Mouse (Mus musculus): ENCODE measurements around the gene Kdm4a.

The Kdm4a gene

DNA sequence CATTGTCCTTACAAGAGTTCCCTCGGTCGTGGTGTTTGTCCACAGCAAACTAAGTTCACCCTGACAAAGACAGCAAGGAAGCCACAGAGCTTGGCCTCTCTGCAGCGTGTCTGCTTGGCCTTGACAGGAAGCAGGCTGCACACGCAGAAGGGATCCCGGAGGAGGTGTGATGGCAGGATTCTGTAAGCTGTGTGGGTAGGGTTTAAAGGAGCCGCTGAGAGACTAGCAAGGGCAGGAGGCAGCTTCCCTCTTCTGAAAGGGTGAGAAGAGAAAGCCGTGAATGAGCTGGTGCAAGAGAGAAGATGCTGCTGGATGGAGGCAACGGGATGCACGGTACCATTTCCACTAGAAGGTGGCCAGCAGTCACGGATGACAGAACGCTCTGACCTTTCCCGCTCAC is 67.2 kb downstream of the Kdm4a start:
- no peak for DNase-seq

DNA sequence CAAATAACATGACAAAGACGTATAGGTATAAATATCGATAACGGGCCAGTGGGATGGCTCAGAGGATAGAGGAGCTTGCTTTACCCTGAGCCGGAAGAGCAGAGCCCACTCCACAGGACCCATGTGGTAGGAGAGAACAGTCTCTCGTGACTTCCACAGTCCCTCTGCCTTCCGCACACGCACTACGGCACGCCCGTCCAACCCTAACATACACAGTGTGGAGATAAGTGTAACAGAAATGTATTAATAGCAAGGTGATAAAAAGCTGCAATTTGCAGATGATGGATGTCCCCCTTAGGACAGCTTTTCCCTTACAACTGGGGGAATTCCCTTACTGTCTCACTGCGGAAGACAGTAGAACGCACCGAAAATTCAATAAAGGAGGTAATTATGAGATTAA is 70.2 kb downstream of the Kdm4a start:
- DNase-seq, result no peak

DNA sequence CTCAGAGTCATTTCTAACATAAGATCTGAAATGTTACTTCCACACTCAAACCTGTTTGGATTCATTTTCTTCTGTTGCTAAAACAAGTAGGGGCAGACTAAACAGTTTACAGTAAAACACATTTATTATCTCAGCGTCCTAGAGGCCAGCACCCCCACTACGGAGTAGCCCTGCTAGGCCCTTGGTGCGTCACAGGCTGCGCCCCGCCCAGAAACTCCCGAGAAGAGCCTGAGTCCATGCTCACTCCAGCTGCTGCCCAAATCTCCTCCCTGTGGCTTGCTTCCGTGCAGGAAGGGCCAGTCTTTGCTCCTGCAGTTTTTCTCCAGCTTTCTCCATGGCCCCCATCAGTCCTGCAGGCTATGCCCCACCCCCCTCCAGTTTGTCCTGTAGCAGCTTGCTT is 71.1 kb downstream of the Kdm4a start:
- DNase-seq, result no peak

DNA sequence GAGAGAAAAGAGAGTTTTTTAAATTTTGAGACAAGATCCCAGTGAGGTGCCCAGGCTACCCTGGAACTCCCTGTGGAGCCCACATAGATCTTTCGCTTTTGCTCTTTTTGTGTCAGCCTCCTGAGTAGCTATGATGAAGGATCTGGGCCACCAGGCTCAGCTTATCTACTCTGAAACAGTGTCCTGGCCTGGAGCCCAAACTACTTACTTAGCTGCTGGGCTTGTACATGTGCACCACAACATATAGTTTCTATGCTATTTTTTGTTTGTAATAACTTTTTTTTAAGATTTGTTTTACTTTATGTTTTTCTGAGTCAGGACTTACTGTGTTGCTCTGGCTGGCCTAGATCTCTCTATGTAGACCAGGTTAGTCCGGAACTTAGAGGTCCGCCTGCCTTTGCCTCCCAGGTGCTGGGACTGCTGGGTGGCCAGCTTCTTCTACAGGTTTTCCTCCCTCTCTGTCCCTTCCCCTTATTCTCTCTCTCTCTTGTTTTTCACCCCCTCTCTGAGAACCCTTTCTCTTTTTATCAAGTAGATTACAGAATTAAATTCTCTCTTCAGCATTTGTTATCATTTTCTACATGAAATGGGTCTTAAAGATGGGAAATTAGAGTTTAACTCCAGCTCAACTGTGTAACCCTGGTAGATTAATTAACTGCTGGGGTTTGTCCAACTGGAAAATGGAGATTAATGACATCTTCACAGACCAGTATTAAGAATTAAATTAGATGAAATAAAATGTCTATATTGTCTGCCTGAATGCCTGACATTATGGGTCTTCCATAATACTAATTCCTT is 74.4 kb downstream of the Kdm4a start:
- DNase-seq, result no peak

DNA sequence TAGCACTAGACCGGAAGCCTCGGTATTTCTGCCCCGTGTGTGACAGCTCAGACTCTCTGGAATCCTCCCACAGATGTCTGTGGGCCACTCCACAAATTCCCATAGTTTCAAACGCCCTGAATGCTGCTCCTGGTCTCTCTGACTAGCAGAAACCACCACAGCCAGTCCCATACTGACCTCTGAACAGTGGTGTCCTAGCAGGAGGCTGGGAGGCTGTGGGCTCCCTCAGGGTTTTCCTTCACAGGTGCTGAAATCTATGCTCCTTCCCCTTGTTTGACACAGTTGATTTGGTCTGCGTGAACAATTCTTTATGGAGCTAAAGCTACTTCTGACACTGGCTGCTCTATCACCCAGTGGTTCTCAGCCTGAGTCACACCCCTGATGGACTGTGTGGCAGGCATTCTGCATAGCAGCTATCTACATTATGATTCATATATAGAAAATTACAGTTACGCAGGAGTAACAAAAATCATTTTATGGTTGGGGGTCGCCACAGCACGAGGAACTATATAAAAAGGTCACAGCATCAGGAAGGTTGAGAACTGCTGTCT is 76.5 kb downstream of the Kdm4a start:
- no peak for DNase-seq

DNA sequence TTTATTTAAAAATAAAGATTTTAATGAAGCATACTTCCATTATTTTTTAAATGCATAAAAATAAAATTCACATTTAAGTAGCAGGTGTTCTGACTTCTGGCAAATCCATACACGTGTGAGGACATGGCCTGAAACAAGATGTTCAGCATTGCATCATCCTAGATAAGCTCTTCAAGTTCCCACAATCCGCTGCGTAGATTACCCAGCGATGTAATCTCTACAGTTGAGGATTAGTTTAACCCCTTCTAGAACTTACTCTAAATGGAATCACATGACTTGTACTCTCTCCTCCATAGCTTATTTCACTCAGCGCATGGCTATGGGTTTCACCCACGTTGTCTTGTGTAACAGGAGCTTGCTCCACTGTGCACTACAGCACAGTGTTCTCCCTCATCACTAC is 78.3 kb downstream of the Kdm4a start:
- DNase-seq, result no peak

DNA sequence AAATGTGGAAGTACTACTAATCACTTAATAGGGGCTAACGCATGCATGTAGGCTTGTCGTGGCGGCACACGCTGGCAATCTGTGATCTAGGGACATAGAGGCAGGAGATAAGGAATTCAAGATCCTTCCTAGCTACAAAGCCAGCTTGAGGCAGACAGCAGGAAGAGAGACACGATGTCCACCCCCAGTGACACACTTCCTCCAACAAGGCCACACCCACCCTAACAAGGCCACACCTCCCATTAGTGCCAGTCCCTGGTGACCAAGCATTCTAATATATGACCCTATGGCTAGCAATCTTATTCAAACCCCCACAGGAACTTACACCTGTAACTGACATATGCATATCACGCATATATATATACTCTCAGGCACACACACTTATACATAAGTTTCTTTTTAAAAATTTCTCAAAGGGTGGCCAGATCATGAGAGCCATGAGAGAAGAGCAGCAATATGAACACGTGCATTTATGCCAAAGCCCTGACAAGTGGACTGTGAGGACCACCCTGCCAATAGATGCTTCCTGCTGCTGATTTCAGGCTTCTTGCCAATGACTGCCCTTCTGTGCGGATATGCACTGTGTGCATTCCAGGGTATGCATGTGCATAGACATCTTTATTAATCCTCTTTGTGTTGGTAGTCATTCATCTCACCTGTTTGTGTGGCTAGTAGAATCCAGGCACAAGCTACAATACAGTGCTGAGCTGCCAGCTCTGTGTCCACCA is 80.0 kb downstream of the Kdm4a start:
- DNase-seq, result no peak

DNA sequence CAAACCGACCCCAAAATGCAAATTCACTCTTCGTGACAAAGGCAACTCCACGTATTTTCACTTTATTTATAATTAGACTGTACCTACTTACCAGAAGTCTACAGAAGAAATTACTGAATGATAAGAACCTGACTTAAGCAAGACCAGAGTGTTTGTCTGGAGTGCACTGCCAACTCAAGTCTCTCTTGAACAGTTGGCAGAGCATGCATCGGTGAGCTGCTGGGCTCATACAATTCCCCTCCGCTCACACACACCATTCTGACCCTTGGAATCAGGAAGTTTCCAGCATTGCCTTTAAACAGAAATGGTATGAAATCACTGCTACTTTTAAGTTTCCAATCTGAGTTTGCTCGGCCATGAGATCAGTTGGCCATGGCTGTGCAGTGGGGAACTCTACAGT is 81.3 kb downstream of the Kdm4a start:
- DNase-seq, result no peak

DNA sequence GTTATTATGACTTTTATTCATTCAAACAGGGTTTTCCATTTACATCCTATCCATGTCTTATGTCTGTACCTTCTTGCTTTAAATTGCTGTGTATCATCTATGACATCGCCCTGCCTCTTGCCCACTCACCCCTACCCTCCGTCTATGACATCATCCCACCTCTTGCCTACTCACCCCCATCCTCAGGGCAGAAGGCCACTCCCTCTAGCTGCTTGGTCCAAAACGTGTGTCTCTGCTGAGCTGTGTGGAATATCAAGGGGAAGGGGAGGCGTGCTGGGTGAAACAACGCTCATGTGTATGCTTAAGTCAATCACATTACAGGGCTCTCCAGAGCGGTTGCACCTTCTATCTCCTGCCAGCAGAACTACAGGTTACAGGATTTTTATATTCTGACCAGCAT is 83.8 kb downstream of the Kdm4a start:
- no peak for DNase-seq

DNA sequence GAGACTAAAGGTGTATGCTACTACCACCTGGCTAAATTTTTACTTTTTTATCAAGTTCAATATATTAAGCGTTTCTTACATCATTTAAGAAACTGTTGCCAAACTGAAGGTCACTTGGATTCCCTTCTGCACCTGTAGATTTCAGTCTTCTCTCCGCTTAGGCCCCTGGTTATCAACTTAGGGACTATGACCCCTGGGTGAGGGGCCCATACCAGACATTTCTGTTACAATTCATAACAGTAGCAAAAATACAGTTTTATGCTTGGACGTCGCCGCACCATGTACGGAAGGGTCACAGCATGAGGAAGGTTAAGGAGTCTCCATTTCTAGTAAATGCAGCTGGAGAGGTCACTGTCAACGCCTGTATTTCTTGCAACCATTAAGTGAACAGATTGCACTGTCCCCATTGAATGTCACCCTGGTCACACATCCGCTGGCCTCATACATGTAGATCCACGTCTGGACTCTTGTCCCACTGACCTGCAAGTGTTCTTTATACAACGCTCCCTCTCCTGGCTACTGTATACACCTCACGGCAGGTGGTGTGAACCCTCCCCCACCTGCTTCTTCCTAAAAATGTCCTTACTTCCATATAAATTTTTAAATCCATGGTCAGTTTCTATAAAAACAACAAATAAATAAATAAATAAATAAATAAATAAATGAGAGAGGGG is 86.9 kb downstream of the Kdm4a start:
- DNase-seq, result no peak

DNA sequence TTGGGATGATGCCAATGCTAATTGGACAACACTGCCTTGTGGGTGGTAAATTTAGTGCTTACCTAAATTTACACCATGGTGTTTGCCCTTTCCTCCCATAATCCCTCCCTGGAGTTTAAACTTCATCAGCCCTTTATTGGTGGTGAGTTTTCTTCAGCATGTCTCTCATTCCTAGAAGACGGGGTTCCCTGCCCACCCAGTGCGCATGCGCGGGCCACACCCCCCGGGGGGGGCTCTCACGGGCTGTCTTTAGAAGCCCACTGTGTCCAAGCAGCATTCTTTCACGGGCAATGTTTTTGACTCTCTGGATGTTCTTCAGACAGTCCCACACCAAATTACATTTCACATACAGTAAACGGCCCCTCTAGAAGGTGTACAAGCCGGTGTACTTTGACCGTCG is 89.4 kb downstream of the Kdm4a start:
- no peak for DNase-seq

DNA sequence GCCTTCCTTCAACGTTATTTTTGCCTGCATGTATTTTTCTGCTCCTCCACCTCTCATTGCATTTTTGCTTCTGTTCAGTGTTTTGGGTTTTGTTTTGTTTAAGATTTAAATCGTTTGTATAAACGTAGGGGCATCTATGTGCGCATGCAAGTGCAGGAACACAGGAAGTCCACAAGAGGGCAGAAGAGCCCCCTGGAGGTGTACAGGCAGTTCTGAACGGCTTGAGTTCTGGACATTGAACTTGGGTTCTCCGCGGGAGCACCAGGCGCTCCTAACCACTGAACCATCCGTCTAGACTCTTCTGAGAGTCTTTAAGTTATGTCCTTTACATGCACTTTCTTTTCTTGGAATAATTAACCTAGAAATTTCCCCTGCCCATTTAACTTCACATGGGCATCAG is 89.9 kb downstream of the Kdm4a start:
- DNase-seq, result no peak

DNA sequence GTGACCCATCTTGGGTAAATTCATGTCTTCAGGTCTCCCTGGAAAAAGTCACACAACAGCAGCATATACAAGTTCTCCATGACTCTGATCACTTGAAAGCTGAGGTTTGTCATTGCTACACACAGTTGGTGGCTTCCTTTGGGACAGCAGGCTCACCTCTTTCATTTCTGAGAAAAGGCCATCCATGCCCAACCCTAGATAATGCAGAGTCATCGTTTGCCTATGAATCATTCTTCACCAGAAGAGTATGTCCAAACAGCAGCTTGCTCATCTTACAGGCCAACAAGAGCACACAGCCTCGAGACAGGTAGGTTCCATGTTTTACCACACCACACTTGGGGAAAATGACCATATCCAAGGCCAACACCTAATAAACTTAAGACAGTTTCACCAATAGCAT is 91.1 kb downstream of the Kdm4a start:
- DNase-seq, result no peak
